Mouse (Mus musculus) ES-Bruce4 (cell line): ENCODE results near the gene Neb. TPM values are rescaled to one million over a fixed set of nuclear protein-coding genes. Genes with fewer than 3 reads are reported as not detected.
A peak's percentile ranks its signal among the peaks of the same experiment; 100 is the strongest.

Experiments
- H3K27ac ChIP-seq: 2 replicates; pipeline ENCODE4 v1.5.1; 2012; ENCODE audit warnings: low read length, inconsistent platforms; ENCODE audit not compliant: insufficient read depth
- H3K27me3 ChIP-seq: 2 replicates; pipeline ENCODE4 v1.6.1; 2012; ENCODE audit warnings: mild to moderate bottlenecking, low read length, inconsistent platforms; ENCODE audit not compliant: control insufficient read depth, poor library complexity, insufficient read depth, severe bottlenecking
- H3K36me3 ChIP-seq: 2 replicates; pipeline ENCODE4 v1.6.1; 2012; ENCODE audit warnings: inconsistent platforms, mild to moderate bottlenecking, low read length, moderate library complexity; ENCODE audit not compliant: control insufficient read depth, poor library complexity, insufficient read depth, severe bottlenecking
- H3K4me1 ChIP-seq: one replicate; pipeline ENCODE4 v1.8.1; 2011; ENCODE audit warnings: low read length; ENCODE audit not compliant: control insufficient read depth, insufficient read depth
- H3K4me3 ChIP-seq: 2 replicates; pipeline ENCODE4 v1.5.1; 2011; ENCODE audit warnings: low read depth, mild to moderate bottlenecking, low read length
- H3K9ac ChIP-seq: 2 replicates; pipeline ENCODE4 v1.6.1; 2012; ENCODE audit warnings: low read depth, mild to moderate bottlenecking, inconsistent platforms; ENCODE audit not compliant: poor library complexity, severe bottlenecking
- H3K9me3 ChIP-seq: replicated peaks from 2 replicates; pipeline ENCODE4 v1.6.1; 2012; ENCODE audit warnings: mild to moderate bottlenecking, low read length, inconsistent platforms; ENCODE audit not compliant: control insufficient read depth, poor library complexity, insufficient read depth, severe bottlenecking
- CTCF ChIP-seq: IDR thresholded peaks from one replicate; pipeline ENCODE4 v1.8.1; 2011; ENCODE audit warnings: low read depth, low read length
- EP300 ChIP-seq: IDR thresholded peaks from 2 replicates; pipeline ENCODE4 v1.6.1; 2011; ENCODE audit warnings: low read depth, low read length; ENCODE audit not compliant: insufficient read depth
- POLR2A ChIP-seq: IDR thresholded peaks from one replicate; pipeline ENCODE4 v1.8.1; 2011; ENCODE audit warnings: low read length; ENCODE audit not compliant: insufficient read depth
- polyA plus RNA-seq: library from polyadenylated mRNA; stranded (reverse); fragments of >200 nt; gene quantifications from 2 replicates; pipeline ENCODE4 v1.2.4, GENCODE M21; 2011; ENCODE audit warnings: low read depth; ENCODE audit not compliant: missing spikeins, insufficient read depth, insufficient read length

Neb gene
- polyA plus RNA-seq, 1 experiment = 1.5 TPM

DNA sequence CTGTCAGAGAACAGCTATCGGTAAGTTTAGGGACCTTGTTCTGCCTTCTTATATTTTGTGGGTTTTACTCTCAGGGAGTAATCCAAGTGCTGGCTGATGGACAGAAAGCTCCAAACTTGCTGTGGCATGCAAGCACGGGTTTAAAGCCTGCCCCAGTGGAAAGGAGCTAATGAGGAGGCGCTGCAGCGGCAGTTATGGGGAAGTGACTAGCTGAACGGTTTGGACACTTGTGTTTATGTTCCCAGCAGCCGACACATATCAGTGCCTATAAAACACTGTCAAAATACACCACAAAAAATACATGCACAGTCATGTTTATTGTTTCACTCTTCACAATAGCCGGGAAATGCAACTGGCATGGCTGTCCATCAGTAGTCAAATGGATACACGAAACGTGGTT is 81.5 kb downstream of the Neb start:
- TF ChIP-seq EP300 (no peak), CTCF (no peak), POLR2A (no peak)

GRCm38 (mm10) chr2:52287436-52287835 is 90.8 kb downstream of the Neb start:
- Histone ChIP-seq H3K36me3 (no peaks in the 10 kb centered on the region), H3K4me3 (no peak overlapping the region), H3K9ac (no peak overlapping the region), H3K4me1 (no peaks in the 10 kb centered on the region), H3K27me3 (no peaks in the 10 kb centered on the region), H3K27ac (no peak overlapping the region), H3K9me3 (peaks cover 3% of the 10 kb centered on the region; the same call in 1 of the 2 replicates)
- TF ChIP-seq CTCF (no peak), POLR2A (no peak), EP300 (no peak)

More for the DNA sequence above, 81.5 kb downstream of the Neb start:
- H3K4me3 ChIP-seq = no peak overlapping the region
- H3K9ac ChIP-seq = no peak overlapping the region
- no peak overlapping the region for H3K27ac ChIP-seq
- no peaks in the 10 kb centered on the region for H3K36me3 ChIP-seq
- no peaks in the 10 kb centered on the region for H3K9me3 ChIP-seq
- no peaks in the 10 kb centered on the region for H3K27me3 ChIP-seq
- no peaks in the 10 kb centered on the region for H3K4me1 ChIP-seq

DNA sequence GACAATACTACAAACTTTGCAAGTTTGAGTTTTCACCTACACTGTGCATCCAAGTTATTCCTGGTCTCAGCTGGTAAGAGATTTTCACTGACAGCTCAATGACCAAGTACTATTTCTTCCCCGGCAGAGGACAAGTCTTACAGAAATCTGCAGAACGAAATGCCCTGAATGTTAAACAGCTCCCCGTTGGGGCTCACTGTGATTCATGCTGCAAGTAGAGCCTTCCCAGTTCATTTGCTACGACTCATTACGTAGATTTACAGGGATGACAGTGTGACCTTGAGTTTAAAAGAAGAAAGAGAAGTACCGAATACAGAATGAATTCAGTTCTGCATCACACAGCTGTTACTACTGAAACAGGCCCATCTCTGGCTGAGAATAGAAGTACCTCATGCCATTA is 91.9 kb downstream of the Neb start:
- peaks cover 5% of the 10 kb centered on the region; the same call in 1 of the 2 replicates for H3K9me3 ChIP-seq
- no peaks in the 10 kb centered on the region for H3K36me3 ChIP-seq
- H3K4me1 ChIP-seq = no peaks in the 10 kb centered on the region
- TF ChIP-seq EP300 = no peak
- TF ChIP-seq POLR2A = no peak
- no peak for TF ChIP-seq CTCF
- H3K27ac ChIP-seq = no peak overlapping the region
- no peaks in the 10 kb centered on the region for H3K27me3 ChIP-seq
- H3K4me3 ChIP-seq = no peak overlapping the region
- no peak overlapping the region for H3K9ac ChIP-seq

DNA sequence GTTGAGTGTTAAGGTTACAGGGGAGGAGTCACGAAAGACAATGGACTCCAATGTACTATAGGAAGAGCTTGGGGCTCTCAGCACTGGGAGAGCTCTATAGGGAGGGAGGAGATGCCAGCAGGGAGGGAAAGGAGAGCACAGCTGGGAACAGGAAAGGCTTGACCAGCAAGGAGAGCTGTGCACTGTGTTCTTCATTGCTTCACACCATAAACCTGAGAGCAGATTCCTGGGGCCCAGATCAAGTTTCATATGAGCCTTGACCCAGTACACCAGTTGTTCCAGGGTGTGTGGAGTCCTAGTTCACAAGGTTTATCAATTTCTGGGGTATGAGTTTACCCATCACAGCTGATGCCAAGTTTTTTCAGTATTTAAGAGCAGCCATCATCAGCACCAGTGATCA is 106.1 kb downstream of the Neb start:
- no peak overlapping the region for H3K9ac ChIP-seq
- no peaks in the 10 kb centered on the region for H3K9me3 ChIP-seq
- H3K4me1 ChIP-seq = no peaks in the 10 kb centered on the region
- H3K4me3 ChIP-seq = no peak overlapping the region
- TF ChIP-seq CTCF (no peak), EP300 (no peak), POLR2A (no peak)
- H3K27me3 ChIP-seq = no peaks in the 10 kb centered on the region
- no peaks in the 10 kb centered on the region for H3K36me3 ChIP-seq
- H3K27ac ChIP-seq = no peak overlapping the region

DNA sequence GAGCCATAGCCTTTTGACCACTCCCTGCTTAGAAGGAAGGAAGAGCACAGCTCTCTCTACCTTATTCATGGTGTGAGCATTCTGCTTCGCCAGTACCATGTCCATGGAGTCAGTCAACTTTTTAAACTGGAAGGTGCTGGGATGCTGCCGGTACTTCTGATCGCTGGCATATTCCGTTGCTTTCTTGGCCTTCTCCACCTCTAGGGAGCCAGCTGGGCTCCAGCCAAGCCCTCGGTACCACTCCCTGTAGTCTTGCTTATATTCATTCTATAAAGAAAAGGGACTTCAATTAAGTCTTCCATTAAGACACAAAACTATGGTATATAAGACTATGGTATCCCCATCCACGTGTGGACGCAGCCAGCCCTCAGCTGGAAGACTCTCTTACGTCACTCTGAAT is 107.4 kb downstream of the Neb start:
- Histone ChIP-seq H3K4me1 (no peaks in the 10 kb centered on the region), H3K27me3 (no peaks in the 10 kb centered on the region)
- TF ChIP-seq EP300 (no peak), POLR2A (no peak), CTCF (no peak)

GRCm38 (mm10) chr2:52262149-52262548 is 116.1 kb downstream of the Neb start:
- H3K27ac ChIP-seq = no peak overlapping the region

More for the DNA sequence above, 107.4 kb downstream of the Neb start:
- H3K9me3 ChIP-seq = no peaks in the 10 kb centered on the region
- H3K4me3 ChIP-seq = no peak overlapping the region
- no peaks in the 10 kb centered on the region for H3K36me3 ChIP-seq
- no peak overlapping the region for H3K27ac ChIP-seq
- H3K9ac ChIP-seq = no peak overlapping the region

More at GRCm38 (mm10) chr2:52262149-52262548, 116.1 kb downstream of the Neb start:
- Histone ChIP-seq H3K4me1 (no peaks in the 10 kb centered on the region), H3K36me3 (no peaks in the 10 kb centered on the region), H3K9ac (no peak overlapping the region), H3K27me3 (no peaks in the 10 kb centered on the region), H3K9me3 (no peaks in the 10 kb centered on the region), H3K4me3 (no peak overlapping the region)
- TF ChIP-seq CTCF (peak; percentile 19), EP300 (no peak), POLR2A (no peak)
